Mouse (Mus musculus) c-Kit-positive CD71-positive TER-119-negative erythroid progenitor cells, embryonic 14.5 days (primary cell): ENCODE data around the gene Gramd1b.

ENCODE experiments used
- DNase-seq: peaks from one replicate; pipeline ENCODE4 v3.0.0-alpha.2; 2013; ENCODE audit warnings: low read depth

Gene Gramd1b

GRCm38 (mm10) chr9:40307311-40307710 is 223.9 kb downstream of the Gramd1b start:
- no peak for DNase-seq

GRCm38 (mm10) chr9:40304243-40304642 is 226.9 kb downstream of the Gramd1b start:
- DNase-seq: no peak

GRCm38 (mm10) chr9:40302375-40302774 is 228.8 kb downstream of the Gramd1b start:
- no peak for DNase-seq

GRCm38 (mm10) chr9:40301475-40301874 is 229.7 kb downstream of the Gramd1b start:
- DNase-seq: no peak

GRCm38 (mm10) chr9:40300018-40300989 is 230.9 kb downstream of the Gramd1b start:
- DNase-seq: no peak

- DNase-seq: no peak
Observed at GRCm38 (mm10) chr9:40299323-40299722, 231.9 kb downstream of the Gramd1b start.

- no peak for DNase-seq
Observed at GRCm38 (mm10) chr9:40297969-40298368, 233.2 kb downstream of the Gramd1b start.

GRCm38 (mm10) chr9:40296251-40296650 is 234.9 kb downstream of the Gramd1b start:
- no peak for DNase-seq

- no peak for DNase-seq
Observed at GRCm38 (mm10) chr9:40294866-40295265, 236.3 kb downstream of the Gramd1b start.

- DNase-seq: no peak
Observed at GRCm38 (mm10) chr9:40294210-40294609, 237.0 kb downstream of the Gramd1b start.

- no peak for DNase-seq
Observed at GRCm38 (mm10) chr9:40293740-40294139, 237.4 kb downstream of the Gramd1b start.

- DNase-seq: no peak
Observed at GRCm38 (mm10) chr9:40293286-40293685, 237.9 kb downstream of the Gramd1b start.

GRCm38 (mm10) chr9:40292475-40292874 is 238.7 kb downstream of the Gramd1b start:
- DNase-seq: no peak

- no peak for DNase-seq
Observed at GRCm38 (mm10) chr9:40282968-40283367, 248.2 kb downstream of the Gramd1b start.

- DNase-seq: no peak
Observed at GRCm38 (mm10) chr9:40279438-40279837, 251.7 kb downstream of the Gramd1b start.

GRCm38 (mm10) chr9:40277671-40278070 is 253.5 kb downstream of the Gramd1b start:
- DNase-seq: no peak

GRCm38 (mm10) chr9:40275904-40276303 is 255.3 kb downstream of the Gramd1b start:
- no peak for DNase-seq

- DNase-seq: no peak
Observed at GRCm38 (mm10) chr9:40272822-40273221, 258.4 kb downstream of the Gramd1b start.

GRCm38 (mm10) chr9:40271075-40271474 is 260.1 kb downstream of the Gramd1b start:
- no peak for DNase-seq

GRCm38 (mm10) chr9:40269880-40270279 is 261.3 kb downstream of the Gramd1b start:
- no peak for DNase-seq

- DNase-seq: no peak
Observed at GRCm38 (mm10) chr9:40269103-40269861, 261.9 kb downstream of the Gramd1b start, which contains the start of gene Scn3b. TSS of gene Scn3b (plus strand) at chr9:40269217.

- DNase-seq: no peak
Observed at GRCm38 (mm10) chr9:40268748-40269102, 262.5 kb downstream of the Gramd1b start.
